Mouse (Mus musculus) heart, embryonic 16.5 days (tissue): ENCODE measurements around the gene Ddt. TPM values are rescaled to one million over a fixed set of nuclear protein-coding genes. Genes with fewer than 3 reads are reported as not detected.

Source experiments
- ATAC-seq: fragments of 200-750 bp; cut with Nextera tagmentation; replicated peaks from 2 replicates; pipeline ENCODE4 v1.8.0; 2017; ENCODE audit warnings: moderate number of reproducible peaks; ENCODE audit not compliant: insufficient read depth, low FRiP score; ENCODE audit errors: extremely low read depth
- H3K27ac ChIP-seq: fragments of 300-500 bp; sonication (generic); 2 replicates; pipeline ENCODE4 v1.5.1; 2014; ENCODE audit warnings: mild to moderate bottlenecking, low read length, control low read depth, moderate library complexity
- H3K27me3 ChIP-seq: fragments of 300-500 bp; sonication (generic); 2 replicates; pipeline ENCODE4 v1.6.1; 2014; ENCODE audit warnings: low read length, mixed read lengths; ENCODE audit not compliant: control insufficient read depth, insufficient read depth
- H3K36me3 ChIP-seq: fragments of 300-500 bp; sonication (generic); 2 replicates; pipeline ENCODE4 v1.6.1; 2014; ENCODE audit not compliant: control insufficient read depth, insufficient read depth
- H3K4me1 ChIP-seq: fragments of 300-500 bp; sonication (generic); 2 replicates; pipeline ENCODE4 v1.6.1; 2014; ENCODE audit warnings: low read length, mixed read lengths; ENCODE audit not compliant: control insufficient read depth, insufficient read depth
- H3K4me2 ChIP-seq: fragments of 300-500 bp; sonication (generic); 2 replicates; pipeline ENCODE4 v1.6.1; 2014; ENCODE audit warnings: low read depth, mild to moderate bottlenecking, control low read depth, low read length
- H3K4me3 ChIP-seq: fragments of 300-500 bp; sonication (generic); 2 replicates; pipeline ENCODE4 v1.5.1; 2014; ENCODE audit warnings: mild to moderate bottlenecking, control low read depth, low read length
- H3K9ac ChIP-seq: fragments of 300-500 bp; sonication (generic); 2 replicates; pipeline ENCODE4 v1.6.1; 2014; ENCODE audit warnings: low read length, control low read depth
- H3K9me3 ChIP-seq: fragments of 300-500 bp; sonication (generic); replicated peaks from 2 replicates; pipeline ENCODE4 v1.6.1; 2016; ENCODE audit warnings: low read length; ENCODE audit not compliant: control insufficient read depth
- WGBS: fragments of 180-500 bp; shearing (Covaris S2); extraction: QIAGEN DNeasy Blood & Tissue Kit; methylation state at CpG from one replicate; pipeline ENCODE4 v1.1.7; 2014; 5-methylcytosine and 5-hydroxymethylcytosine counted together
- polyA plus RNA-seq: library from polyadenylated mRNA; unstranded; fragments of >200 nt; fragmentation: Nextera tagmentation; extraction: Ambion mirVana; gene quantifications from 2 replicates; pipeline ENCODE4 v1.2.1, GENCODE M21; 2015

The Ddt gene
- polyA plus RNA-seq, 1 experiment from 2014 or later, result 42.8 TPM

- H3K4me1 ChIP-seq, result peaks cover 13% of the 10 kb centered on the region
- no peak overlapping the region for H3K4me3 ChIP-seq
- 39% methylated on average over 3 of the region's 3 CpGs for WGBS
- no peaks in the 10 kb centered on the region for H3K36me3 ChIP-seq
- H3K9me3 ChIP-seq, result no peaks in the 10 kb centered on the region
- H3K27ac ChIP-seq, result no peak overlapping the region
- H3K9ac ChIP-seq, result no peak overlapping the region
- no peaks in the 10 kb centered on the region for H3K27me3 ChIP-seq
- no peak overlapping the region for H3K4me2 ChIP-seq
- ATAC-seq, result no peak
These were observed 21.7 kb upstream of the Ddt start for GRCm38 (mm10) chr10:75794880-75795279.

GRCm38 (mm10) chr10:75790773-75791172 lies 17.6 kb upstream of the Ddt start:
- H3K27ac ChIP-seq, result no peak overlapping the region

GRCm38 (mm10) chr10:75789841-75790240 lies 16.6 kb upstream of the Ddt start:
- Histone ChIP-seq H3K9ac (no peak overlapping the region), H3K9me3 (no peaks in the 10 kb centered on the region), H3K27ac (no peak overlapping the region), H3K27me3 (no peaks in the 10 kb centered on the region; the same call in 1 of the 2 replicates), H3K36me3 (no peaks in the 10 kb centered on the region), H3K4me2 (no peak overlapping the region), H3K4me3 (no peak overlapping the region), H3K4me1 (0 out of 2 replicates have a peak, but pooled peaks cover 2% of the 10 kb centered on the region)
- no peak for ATAC-seq
- WGBS, result 85% methylated on average over 5 of the region's 5 CpGs

More at GRCm38 (mm10) chr10:75790773-75791172, 17.6 kb upstream of the Ddt start:
- 17% methylated on average over 7 of the region's 7 CpGs for WGBS
- H3K9ac ChIP-seq, result no peak overlapping the region
- no peak for ATAC-seq
- H3K36me3 ChIP-seq, result no peaks in the 10 kb centered on the region
- 0 out of 2 replicates have a peak, but pooled peaks cover 5% of the 10 kb centered on the region for H3K4me1 ChIP-seq
- H3K4me2 ChIP-seq, result no peak overlapping the region
- H3K27me3 ChIP-seq, result no peaks in the 10 kb centered on the region; the same call in 1 of the 2 replicates
- no peak overlapping the region for H3K4me3 ChIP-seq
- no peaks in the 10 kb centered on the region for H3K9me3 ChIP-seq

- H3K27me3 ChIP-seq, result no peaks in the 10 kb centered on the region; the same call in 1 of the 2 replicates
- no peak overlapping the region for H3K9ac ChIP-seq
- H3K36me3 ChIP-seq, result no peaks in the 10 kb centered on the region
- H3K4me2 ChIP-seq, result no peak overlapping the region
- no peak overlapping the region for H3K27ac ChIP-seq
- no peak for ATAC-seq
- H3K4me3 ChIP-seq, result no peak overlapping the region
- H3K4me1 ChIP-seq, result no peaks in the 10 kb centered on the region
- WGBS, result 72% methylated on average over 6 of the region's 6 CpGs
- H3K9me3 ChIP-seq, result no peaks in the 10 kb centered on the region
These were observed 16.0 kb upstream of the Ddt start for GRCm38 (mm10) chr10:75789081-75789735.

GRCm38 (mm10) chr10:75788277-75788676 lies 15.1 kb upstream of the Ddt start:
- H3K36me3 ChIP-seq, result no peaks in the 10 kb centered on the region
- H3K4me2 ChIP-seq, result no peak overlapping the region
- H3K9me3 ChIP-seq, result no peaks in the 10 kb centered on the region
- H3K27ac ChIP-seq, result no peak overlapping the region
- H3K4me1 ChIP-seq, result no peaks in the 10 kb centered on the region
- no peaks in the 10 kb centered on the region; the same call in 1 of the 2 replicates for H3K27me3 ChIP-seq
- no peak for ATAC-seq
- WGBS, result 88% methylated on average over 8 of the region's 8 CpGs
- no peak overlapping the region for H3K9ac ChIP-seq
- no peak overlapping the region for H3K4me3 ChIP-seq

- 57% methylated on average over 1 of the region's 1 CpGs for WGBS
- Histone ChIP-seq H3K9me3 (no peaks in the 10 kb centered on the region), H3K4me1 (peaks cover 6% of the 10 kb centered on the region), H3K27ac (no peak overlapping the region), H3K4me2 (no peak overlapping the region), H3K9ac (no peak overlapping the region), H3K4me3 (no peak overlapping the region), H3K27me3 (no peaks in the 10 kb centered on the region; the same call in 1 of the 2 replicates), H3K36me3 (no peaks in the 10 kb centered on the region)
- no peak for ATAC-seq
These were observed 12.2 kb upstream of the Ddt start for GRCm38 (mm10) chr10:75785442-75785841.

- 1% methylated on average over 28 of the region's 28 CpGs for WGBS
- Histone ChIP-seq H3K4me3 (peak within 1 kb of the TSS; percentile 58), H3K27ac (peak within 1 kb of the TSS; percentile 15; the same call in 1 of the 2 replicates), H3K36me3 (no peaks in the 10 kb centered on the region), H3K4me2 (peak within 1 kb of the TSS; percentile 88), H3K27me3 (no peaks in the 10 kb centered on the region; the same call in 1 of the 2 replicates), H3K4me1 (peaks cover 7% of the 10 kb centered on the region), H3K9ac (peak within 1 kb of the TSS; percentile 65), H3K9me3 (no peaks in the 10 kb centered on the region; the same call in 1 of the 2 replicates)
- peak; percentile 67 for ATAC-seq
These were observed 7.8 kb upstream of the Ddt start, which contains the start of the genes Gm20441 and Gstt3 for GRCm38 (mm10) chr10:75780769-75781578. TSS of gene Gm20441 (minus strand) at chr10:75780954. TSS of gene Gstt3 (minus strand) at chr10:75781414.

- WGBS, result 35% methylated on average over 15 of the region's 15 CpGs
- Histone ChIP-seq H3K4me1 (peaks cover 7% of the 10 kb centered on the region), H3K4me2 (no peak overlapping the region), H3K36me3 (no peaks in the 10 kb centered on the region), H3K27me3 (no peaks in the 10 kb centered on the region; the same call in 1 of the 2 replicates), H3K4me3 (no peak overlapping the region), H3K9ac (no peak overlapping the region), H3K27ac (no peak overlapping the region), H3K9me3 (no peaks in the 10 kb centered on the region; the same call in 1 of the 2 replicates)
- no peak for ATAC-seq
These were observed 6.3 kb upstream of the Ddt start for GRCm38 (mm10) chr10:75779206-75780174.
